Mouse (Mus musculus) stomach, embryonic 16.5 days (tissue): Measurements from ENCODE around the gene Adamts4. TPM values are rescaled to one million over a fixed set of nuclear protein-coding genes. Genes with fewer than 3 reads are reported as not detected.
"Not testable (repeated sequence)": the region's sequence is repeated elsewhere in the genome, so short reads cannot be mapped to it uniquely, and the experiment has no call there.

Experiments used
- ATAC-seq: fragments of 200-750 bp; cut with Nextera tagmentation; 2 replicates; pipeline ENCODE4 v1.8.0; 2017; ENCODE audit warnings: moderate number of reproducible peaks, moderate TSS enrichment; ENCODE audit not compliant: insufficient read depth, low FRiP score
- H3K27ac ChIP-seq: fragments of 300-500 bp; sonication (generic); 2 replicates; pipeline ENCODE4 v1.5.1; 2014; ENCODE audit warnings: low read length
- H3K27me3 ChIP-seq: fragments of 300-500 bp; sonication (generic); 2 replicates; pipeline ENCODE4 v1.6.1; 2014; ENCODE audit warnings: low read length, control low read depth, mixed read lengths; ENCODE audit not compliant: control insufficient read depth, insufficient read depth
- H3K36me3 ChIP-seq: fragments of 300-500 bp; sonication (generic); 2 replicates; pipeline ENCODE4 v1.6.1; 2014; ENCODE audit warnings: low read length; ENCODE audit not compliant: control insufficient read depth, insufficient read depth
- H3K4me1 ChIP-seq: fragments of 300-500 bp; sonication (generic); 2 replicates; pipeline ENCODE4 v1.6.1; 2014; ENCODE audit warnings: low read length, control low read depth, mixed read lengths; ENCODE audit not compliant: control insufficient read depth, insufficient read depth
- H3K4me2 ChIP-seq: fragments of 300-500 bp; sonication (generic); 2 replicates; pipeline ENCODE4 v1.6.1; 2014; ENCODE audit warnings: low read depth, low read length, mixed read lengths
- H3K4me3 ChIP-seq: fragments of 300-500 bp; sonication (generic); replicated peaks from 2 replicates; pipeline ENCODE4 v1.5.1; 2014; ENCODE audit warnings: mild to moderate bottlenecking, low read length
- H3K9ac ChIP-seq: fragments of 300-500 bp; sonication (generic); 2 replicates; pipeline ENCODE4 v1.6.1; 2014; ENCODE audit warnings: low read length
- H3K9me3 ChIP-seq: fragments of 300-500 bp; sonication (generic); replicated peaks from 2 replicates; pipeline ENCODE4 v1.6.1; 2016; ENCODE audit warnings: low read length, control low read depth; ENCODE audit not compliant: control insufficient read depth
- WGBS: fragments of 180-500 bp; shearing (Covaris S2); extraction: QIAGEN DNeasy Blood & Tissue Kit; methylation state at CpG from one replicate; pipeline ENCODE4 v1.1.7; 2014; 5-methylcytosine and 5-hydroxymethylcytosine counted together
- polyA plus RNA-seq: library from polyadenylated mRNA; unstranded; fragments of >200 nt; fragmentation: Nextera tagmentation; extraction: Ambion mirVana; gene quantifications from 2 replicates; pipeline ENCODE4 v1.2.1, GENCODE M21; 2015

Gene Adamts4
- polyA plus RNA-seq, 1 experiment from 2014 or later, result 11.0 TPM

GRCm38 (mm10) chr1:171298226-171298625 lies 48.0 kb downstream of the Adamts4 start:
- no peak overlapping the region for H3K4me3 ChIP-seq
- H3K4me2 ChIP-seq, result no peak overlapping the region
- ATAC-seq, result no peak
- H3K27me3 ChIP-seq, result peaks cover 5% of the 10 kb centered on the region; the same call in 1 of the 2 replicates
- no peaks in the 10 kb centered on the region for H3K36me3 ChIP-seq
- peaks cover 7% of the 10 kb centered on the region for H3K4me1 ChIP-seq
- no peak overlapping the region for H3K27ac ChIP-seq
- WGBS, result 53% methylated on average over 3 of the region's 3 CpGs
- H3K9me3 ChIP-seq, result no peaks in the 10 kb centered on the region
- H3K9ac ChIP-seq, result no peak overlapping the region

DNA sequence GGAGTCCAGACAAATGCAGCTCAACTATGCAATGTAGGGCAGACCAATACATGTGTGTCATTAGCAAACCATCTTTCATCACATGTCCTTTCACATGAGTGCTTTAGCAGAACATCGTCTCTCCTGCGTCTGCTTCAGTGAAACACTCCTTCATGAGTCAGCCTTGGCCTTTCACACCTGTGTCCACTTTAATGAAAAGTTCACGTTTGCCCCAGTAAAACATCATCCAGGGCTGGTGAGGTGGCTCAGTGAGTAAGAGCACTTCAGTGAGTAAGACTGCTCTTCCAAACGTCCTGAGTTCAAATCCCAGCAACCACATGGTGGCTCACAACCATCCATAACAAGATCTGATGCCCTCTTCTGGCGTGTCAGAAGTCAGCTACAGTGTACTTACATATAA lies 55.9 kb downstream of the Adamts4 start:
- 59% methylated on average over 5 of the region's 5 CpGs for WGBS
- ATAC-seq, result not testable (repeated sequence)

GRCm38 (mm10) chr1:171309321-171309720 lies 59.1 kb downstream of the Adamts4 start:
- no peaks in the 10 kb centered on the region for H3K9me3 ChIP-seq
- no peak overlapping the region for H3K4me3 ChIP-seq
- ATAC-seq, result no peak
- H3K4me2 ChIP-seq, result no peak overlapping the region
- H3K27me3 ChIP-seq, result no peaks in the 10 kb centered on the region
- 57% methylated on average over 2 of the region's 2 CpGs for WGBS
- no peaks in the 10 kb centered on the region for H3K36me3 ChIP-seq
- H3K27ac ChIP-seq, result no peak overlapping the region
- H3K4me1 ChIP-seq, result no peaks in the 10 kb centered on the region
- no peak overlapping the region for H3K9ac ChIP-seq

More for the DNA sequence above, 55.9 kb downstream of the Adamts4 start:
- not testable (repeated sequence) for H3K9me3 ChIP-seq, H3K36me3 ChIP-seq, H3K4me2 ChIP-seq, H3K9ac ChIP-seq, H3K4me3 ChIP-seq, H3K27me3 ChIP-seq, H3K27ac ChIP-seq, H3K4me1 ChIP-seq

Other genes with a start within 250 kb of the Adamts4 start
- 0.90 and 1.5 TPM in 2 replicates for gene Fcgr4, start 231.5 kb upstream of the Adamts4 start, polyA plus RNA-seq
- gene Fcgr3, start 185.5 kb upstream of the Adamts4 start, polyA plus RNA-seq, result 17.7 and 20.2 TPM in 2 replicates
- gene Cfap126, start 136.5 kb upstream of the Adamts4 start, polyA plus RNA-seq, result 2.1 and 3.1 TPM in 2 replicates
- gene Sdhc, start 99.8 kb upstream of the Adamts4 start, polyA plus RNA-seq, result 282 and 298 TPM in 2 replicates
- gene Mpz, start 99.7 kb upstream of the Adamts4 start, polyA plus RNA-seq, result 2.4 and 2.9 TPM in 2 replicates
- gene Pcp4l1, start 54.2 kb upstream of the Adamts4 start, polyA plus RNA-seq, result 44.3 and 46.4 TPM in 2 replicates
- 1.7 and 1.8 TPM in 2 replicates for gene Nr1i3, start 36.5 kb upstream of the Adamts4 start, polyA plus RNA-seq
- 28.2 and 28.3 TPM in 2 replicates for gene Tomm40l, start 27.9 kb upstream of the Adamts4 start, polyA plus RNA-seq
- gene Apoa2, start 25.4 kb upstream of the Adamts4 start, polyA plus RNA-seq, result 257 and 347 TPM in 2 replicates
- 68.0 and 77.1 TPM in 2 replicates for gene Fcer1g, start 16.1 kb upstream of the Adamts4 start, polyA plus RNA-seq
- gene Ndufs2, start 967 bp downstream of the Adamts4 start, polyA plus RNA-seq, result 259 and 260 TPM in 2 replicates
- gene B4galt3, start 19.9 kb downstream of the Adamts4 start, polyA plus RNA-seq, result 70.6 and 71.5 TPM in 2 replicates
- gene Ppox, start 30.8 kb downstream of the Adamts4 start, polyA plus RNA-seq, result 44.6 and 54.5 TPM in 2 replicates
- gene Usp21, start 37.6 kb downstream of the Adamts4 start, polyA plus RNA-seq, result 54.9 and 59.1 TPM in 2 replicates
- gene Ufc1, start 44.6 kb downstream of the Adamts4 start, polyA plus RNA-seq, result 100 and 113 TPM in 2 replicates
- gene Dedd, start 78.7 kb downstream of the Adamts4 start, polyA plus RNA-seq, result 48.0 and 54.7 TPM in 2 replicates
- gene Nit1, start 95.2 kb downstream of the Adamts4 start, polyA plus RNA-seq, result 49.6 and 51.3 TPM in 2 replicates
- gene Pfdn2, start 95.2 kb downstream of the Adamts4 start, polyA plus RNA-seq, result 81.2 and 109 TPM in 2 replicates
- 0.76 and 1.3 TPM in 2 replicates for gene Klhdc9, start 110.4 kb downstream of the Adamts4 start, polyA plus RNA-seq
- 42.8 and 62.7 TPM in 2 replicates for gene Nectin4, start 119.7 kb downstream of the Adamts4 start, polyA plus RNA-seq
- 2.9 and 3.8 TPM in 2 replicates for gene Arhgap30, start 138.5 kb downstream of the Adamts4 start, polyA plus RNA-seq
- gene Usf1, start 160.9 kb downstream of the Adamts4 start, polyA plus RNA-seq, result 63.4 and 64.7 TPM in 2 replicates
- gene Tstd1, start 168.5 kb downstream of the Adamts4 start, polyA plus RNA-seq, result 7.6 and 8.3 TPM in 2 replicates
- 137 and 162 TPM in 2 replicates for gene F11r, start 187.1 kb downstream of the Adamts4 start, polyA plus RNA-seq